Mouse (Mus musculus) cerebellum, adult 11-12 months (tissue): ENCODE measurements around the gene Mamstr.

Experiments used
- DNase-seq: peaks from one replicate; pipeline ENCODE4 v3.0.0; 2022

Mamstr gene

DNA sequence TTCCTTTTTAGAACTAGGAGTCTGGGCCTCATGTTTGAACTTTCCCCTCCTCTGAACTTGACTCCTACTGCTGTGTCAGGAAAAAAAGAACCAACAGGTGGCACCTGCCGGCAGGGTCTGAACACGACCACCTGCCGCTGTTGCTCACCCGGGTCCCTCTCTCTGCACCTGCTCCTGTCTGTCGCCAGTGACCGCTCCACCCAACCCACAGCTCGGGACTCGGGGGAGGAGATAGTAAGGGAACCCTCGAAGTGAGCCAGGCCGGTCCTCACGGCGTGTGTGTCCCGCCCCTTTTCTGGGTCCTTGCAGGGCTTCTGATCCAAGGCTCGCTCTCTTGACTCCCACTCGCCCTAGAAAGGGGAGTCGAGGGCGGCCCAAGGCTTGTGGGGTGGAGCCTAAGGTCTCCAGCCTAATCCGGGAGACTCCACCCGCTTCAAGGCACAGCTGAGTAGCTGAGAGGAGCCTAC is at the start of gene Mamstr:
TSS of gene Mamstr (plus strand) at position 417 of the 467 bp plus-strand sequence.
- peak; percentile 79 for DNase-seq

DNA sequence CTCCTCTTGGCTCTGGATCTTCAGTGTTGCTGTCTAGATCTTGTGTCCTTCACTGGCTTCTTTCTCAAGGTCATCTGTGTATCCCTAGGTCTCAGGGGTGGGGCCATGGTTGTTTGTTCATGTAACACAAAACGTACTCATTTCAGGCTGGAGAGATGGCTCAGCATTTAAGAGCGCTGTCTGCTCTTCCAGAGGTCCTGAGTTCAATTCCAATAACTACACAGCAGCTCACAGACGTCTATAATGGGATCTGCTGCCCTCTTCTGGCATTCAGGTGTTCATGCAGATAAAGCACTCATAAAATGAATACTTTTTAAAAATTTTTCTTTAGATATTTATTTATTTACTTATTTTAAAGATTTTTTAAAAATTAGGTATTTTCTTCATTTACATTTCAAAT is 48.9 kb upstream of the Mamstr start:
- no peak for DNase-seq

DNA sequence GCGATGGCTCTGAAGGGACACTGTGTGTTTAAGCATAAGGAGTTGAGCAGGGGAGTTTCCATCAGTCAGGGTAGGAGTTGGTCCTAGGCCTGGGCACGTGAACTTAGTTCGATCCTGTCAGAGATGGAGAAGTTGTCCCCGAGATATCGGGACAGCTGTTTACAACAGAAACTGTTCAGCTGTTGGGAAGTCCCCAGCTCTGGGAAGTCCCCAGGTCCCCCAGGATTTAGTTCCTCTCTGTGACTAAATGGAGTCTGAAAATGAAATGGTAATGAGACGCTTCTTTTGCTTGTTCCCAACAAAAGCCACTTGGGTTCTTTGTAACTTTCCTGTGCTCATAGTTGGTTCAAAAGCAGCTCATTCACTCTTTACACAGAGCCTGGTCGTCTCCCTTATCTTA is 47.9 kb upstream of the Mamstr start:
- no peak for DNase-seq

DNA sequence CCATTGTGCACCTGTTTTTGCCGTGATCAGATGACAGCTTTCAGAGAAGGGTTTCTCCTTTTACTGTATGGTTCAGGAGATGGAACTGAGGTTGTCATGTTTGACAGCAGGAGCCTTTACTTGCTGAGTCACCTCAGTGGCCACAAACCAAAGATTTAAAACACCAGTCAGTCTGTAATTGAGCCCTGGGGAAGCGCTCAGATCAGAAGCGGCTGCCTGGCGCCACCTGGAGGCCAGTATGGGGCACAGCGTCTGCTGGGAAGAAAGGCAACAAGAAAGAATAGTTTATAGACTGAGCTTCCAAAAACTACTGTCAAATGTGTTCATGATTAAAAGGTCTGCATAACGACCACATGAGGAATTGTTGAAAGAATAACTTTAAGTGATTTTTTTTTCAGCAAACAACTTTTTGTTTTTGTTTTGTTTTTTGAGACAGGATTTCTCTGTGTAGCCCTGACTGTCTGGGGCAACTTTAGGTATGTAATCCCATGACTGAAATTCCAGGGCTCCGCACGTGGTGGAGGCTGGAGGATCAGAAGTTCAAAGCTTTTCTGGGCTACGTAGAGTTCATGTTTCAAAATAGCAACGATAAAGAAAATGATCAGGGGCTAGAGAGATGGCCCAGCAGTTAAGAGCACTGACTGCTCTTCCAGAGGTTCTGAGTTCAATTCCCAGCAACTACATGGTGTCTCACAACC is 46.5 kb upstream of the Mamstr start:
- peak; percentile 59 for DNase-seq

DNA sequence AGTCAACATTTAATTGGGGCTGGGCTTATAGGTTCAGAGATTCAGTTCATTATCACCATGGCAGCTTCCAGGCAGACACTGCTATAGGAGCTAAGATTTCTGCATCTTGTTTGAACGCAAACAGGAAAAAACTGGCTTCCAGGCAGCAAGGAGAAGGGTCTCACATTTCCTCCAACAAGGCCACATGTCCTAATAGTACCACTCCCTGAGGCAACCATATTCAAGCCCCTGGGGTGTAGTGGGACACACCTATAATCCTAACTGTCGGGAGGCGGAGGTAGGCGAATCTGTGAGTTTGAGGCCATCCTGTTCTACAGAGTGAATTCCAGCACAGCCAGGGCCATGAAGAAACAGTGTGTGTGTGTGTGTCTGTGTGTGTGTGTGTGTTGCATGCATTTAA is 44.6 kb upstream of the Mamstr start:
- no peak for DNase-seq

DNA sequence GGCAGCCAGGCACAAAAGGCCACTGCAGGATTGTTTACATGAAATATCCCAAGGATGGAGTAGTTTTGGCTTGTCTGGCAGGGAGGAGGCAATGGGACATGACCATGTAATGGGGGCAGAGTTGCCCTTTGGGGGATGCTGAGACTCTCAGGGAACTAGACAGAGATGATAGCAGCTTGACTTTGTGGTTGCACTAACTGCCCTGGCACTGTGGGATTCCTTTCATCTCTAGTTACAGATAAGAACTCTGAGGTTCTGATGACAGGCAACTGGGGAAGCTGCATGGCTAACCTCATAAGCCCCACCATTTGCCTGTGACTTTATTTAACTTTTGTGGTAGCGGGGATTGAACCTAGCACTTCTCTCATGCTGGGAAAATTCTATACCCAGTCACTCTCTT is 43.7 kb upstream of the Mamstr start:
- no peak for DNase-seq

DNA sequence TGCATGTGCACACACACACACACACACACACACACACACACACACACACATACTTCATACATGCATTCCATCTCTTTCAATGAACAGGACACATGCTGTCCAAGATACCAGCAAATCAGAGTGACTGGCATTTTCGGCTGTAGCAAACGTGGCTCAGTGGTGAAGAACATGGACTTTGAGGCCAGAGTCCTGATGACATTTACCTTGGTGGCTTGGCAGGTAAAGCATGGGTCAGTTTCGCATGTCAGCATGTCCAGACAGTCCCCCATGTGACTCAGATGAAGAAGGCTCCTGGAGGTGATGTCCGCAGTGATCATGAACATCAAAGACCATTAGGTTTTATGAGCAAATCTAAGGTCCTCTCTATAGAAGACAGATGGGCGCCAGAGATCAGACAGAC is 42.8 kb upstream of the Mamstr start:
- no peak for DNase-seq

DNA sequence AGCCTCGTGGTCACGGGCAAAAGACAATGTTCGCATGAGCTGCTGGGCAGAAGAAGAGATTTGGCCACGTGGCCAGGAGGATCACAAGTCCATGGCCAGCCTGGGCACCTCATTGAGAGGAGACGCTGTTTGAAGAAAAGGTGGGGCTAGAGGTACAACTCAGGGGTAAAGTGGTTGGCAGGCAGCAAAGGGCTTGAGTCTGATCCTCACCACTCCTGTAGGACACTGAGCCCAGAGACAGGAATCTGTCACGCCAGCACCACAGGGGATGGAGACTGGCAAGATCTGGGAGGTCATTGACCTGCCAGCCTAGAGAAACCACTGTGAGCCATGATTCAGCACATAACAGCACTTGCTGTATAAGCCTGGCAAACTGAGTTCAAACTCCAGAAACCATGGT is 42.2 kb upstream of the Mamstr start:
- DNase-seq: no peak

DNA sequence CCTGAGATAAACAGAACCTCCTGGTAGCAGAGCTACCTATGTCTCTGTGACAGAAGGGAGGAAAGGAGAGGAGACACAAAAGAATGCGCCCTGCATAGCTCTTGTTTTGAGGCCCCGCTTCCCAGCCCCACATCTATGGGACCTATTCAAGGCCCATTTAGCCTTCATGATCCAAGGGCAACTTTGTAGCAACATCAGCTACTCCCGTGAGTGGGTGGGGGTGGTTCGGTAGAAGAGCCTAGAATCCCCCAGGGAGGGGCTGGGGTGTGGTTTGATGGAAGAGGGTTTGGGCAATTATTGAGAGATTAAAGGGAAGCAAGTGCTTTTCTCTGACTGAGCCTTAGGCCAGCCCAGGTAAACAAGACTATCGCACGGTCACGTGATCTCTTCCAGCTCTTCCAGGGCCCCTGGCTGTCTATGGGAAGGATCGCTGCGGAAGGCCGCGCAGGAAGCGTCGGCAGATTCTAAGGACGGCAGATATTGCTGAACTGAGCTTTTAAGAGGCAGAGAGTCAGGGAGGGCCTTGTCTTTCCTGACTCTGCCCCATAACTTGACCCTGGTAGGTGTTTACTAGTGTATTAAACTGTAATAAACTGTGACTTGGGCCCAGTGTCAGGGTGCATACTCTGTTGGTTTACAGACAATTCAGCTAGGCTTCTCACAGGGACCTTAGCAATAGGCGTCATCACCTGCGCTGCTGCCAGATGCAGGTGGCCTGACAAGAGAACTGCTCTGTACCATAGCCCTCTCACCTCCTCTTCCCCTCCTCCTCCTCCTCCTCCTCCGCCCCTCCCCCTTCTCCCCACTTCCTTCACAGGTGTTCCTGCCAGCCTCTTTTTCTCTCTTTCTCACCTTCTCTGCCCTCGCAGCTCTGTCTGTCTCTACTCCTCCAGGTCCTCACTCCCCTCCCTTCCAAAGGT is 40.6 kb upstream of the Mamstr start:
- DNase-seq: no peak

DNA sequence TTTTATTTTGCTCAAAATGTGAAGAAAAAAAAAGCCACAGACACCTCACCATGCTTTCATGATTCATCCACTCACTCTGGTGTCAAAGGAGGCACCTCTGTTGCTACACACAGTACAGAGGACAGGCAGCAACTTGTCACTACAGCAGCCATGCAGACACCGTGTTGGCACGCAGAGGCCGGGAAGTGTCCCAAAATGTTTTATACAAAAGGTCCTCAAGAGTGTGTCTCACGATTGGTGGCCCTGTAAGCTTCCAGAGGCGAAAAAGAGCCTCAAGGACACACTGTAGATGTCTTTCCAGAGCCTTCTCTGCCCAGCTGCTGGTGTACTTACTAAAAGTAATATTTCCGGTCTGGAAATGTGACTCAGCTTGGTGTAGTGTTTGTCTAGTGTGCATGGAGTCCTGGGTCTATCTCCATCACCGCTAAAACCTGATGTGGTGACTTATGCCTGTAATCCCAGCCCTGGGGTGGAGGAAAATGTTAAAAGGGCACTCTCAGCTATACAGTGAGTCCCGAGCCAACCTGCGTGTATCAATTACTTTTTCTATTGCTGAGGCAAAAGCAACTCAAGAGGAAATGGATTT is 34.0 kb upstream of the Mamstr start:
- DNase-seq: no peak

DNA sequence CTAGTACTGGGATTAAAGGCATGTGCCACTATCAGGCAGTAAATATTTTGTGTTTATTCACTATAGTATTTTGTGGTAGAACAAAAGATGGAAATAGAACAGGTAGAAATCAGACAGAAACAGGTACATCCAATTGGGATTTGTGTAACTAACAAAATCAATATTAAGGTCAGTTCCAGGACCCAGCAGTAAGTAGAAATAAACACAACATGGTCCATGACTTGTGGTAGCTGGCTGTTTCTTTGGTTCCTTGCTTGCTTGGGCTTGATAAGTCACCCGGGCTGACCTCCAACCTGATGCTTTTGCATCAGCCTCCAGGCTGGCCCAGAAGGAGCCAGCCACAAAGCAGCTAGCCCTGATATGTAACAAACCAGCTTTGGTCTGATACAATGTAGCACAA is 30.3 kb upstream of the Mamstr start:
- DNase-seq: no peak

DNA sequence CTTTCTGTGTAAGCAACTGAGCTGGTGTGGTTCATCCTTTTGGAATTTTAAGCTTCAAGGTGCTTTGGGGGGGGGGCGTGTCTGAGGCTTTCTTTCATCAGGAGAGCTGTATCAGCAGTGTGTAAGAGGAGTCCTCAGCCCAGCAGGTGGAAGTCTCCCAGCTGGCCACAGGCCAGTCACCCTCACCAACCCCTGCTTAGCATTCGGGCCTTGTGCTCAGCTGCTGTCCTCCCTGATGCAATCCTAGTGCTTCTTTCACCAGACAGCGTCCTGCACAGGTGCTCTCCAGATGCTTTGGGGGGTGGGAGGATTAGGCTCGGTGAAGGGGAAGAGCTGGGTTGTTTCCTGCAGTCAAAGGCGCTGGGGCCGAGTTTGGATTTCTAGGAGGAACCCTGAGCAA is 23.5 kb upstream of the Mamstr start:
- no peak for DNase-seq

DNA sequence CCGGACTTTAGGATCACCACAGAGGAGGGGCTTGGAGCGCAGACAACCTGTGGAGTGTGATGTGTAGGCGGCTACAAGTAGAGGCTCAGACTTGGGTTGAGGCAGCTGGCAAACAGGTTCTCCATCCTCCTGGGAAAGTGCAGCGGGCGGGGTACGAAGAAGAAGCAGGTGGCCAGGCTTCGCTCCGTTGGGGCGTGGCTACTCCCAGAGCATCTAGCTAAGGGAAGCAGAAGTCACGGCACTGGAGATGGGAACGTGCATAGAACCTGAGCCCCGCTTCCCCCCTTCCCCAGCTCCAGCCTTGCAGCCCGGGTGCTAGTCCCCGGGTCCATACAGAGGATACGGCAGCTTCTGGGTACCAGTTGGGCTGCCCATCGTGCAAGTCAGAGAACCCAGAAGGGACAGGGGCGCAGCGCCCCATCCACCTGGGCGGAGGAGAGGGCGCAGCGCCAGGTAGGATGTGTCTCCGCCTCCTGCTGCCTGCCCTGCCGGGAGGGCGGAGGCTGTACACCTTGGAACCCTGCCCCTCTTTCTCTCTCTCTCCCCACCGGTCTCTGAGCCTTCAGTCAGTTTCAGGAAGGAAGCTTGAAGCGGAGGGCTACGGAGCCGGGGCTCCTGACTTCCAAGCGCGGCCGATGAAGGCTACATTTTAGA is 22.6 kb upstream of the Mamstr start, which contains the start of gene Fut1:
TSS of gene Fut1 (plus strand) at position 248 of the 654 bp plus-strand sequence.
- DNase-seq: no peak

DNA sequence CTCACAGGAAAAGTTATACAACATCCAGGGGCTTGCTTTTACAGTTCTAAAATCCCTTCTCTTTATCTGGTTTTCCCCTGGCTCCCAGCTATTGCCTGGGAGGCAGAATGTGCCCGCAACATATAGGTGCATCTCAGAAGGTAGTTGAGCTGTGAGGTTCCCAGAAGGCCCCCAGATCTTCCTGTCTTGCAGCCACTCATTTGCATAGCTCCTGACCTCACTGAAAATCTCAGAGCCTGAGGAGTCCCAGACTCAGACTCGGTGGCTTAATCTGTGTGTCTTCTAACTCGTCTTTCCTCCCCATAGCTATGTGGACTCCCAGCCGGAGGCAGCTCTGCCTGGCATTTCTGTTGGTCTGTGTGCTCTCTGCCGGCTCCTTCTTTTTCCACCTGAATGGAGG is 21.5 kb upstream of the Mamstr start:
- no peak for DNase-seq

DNA sequence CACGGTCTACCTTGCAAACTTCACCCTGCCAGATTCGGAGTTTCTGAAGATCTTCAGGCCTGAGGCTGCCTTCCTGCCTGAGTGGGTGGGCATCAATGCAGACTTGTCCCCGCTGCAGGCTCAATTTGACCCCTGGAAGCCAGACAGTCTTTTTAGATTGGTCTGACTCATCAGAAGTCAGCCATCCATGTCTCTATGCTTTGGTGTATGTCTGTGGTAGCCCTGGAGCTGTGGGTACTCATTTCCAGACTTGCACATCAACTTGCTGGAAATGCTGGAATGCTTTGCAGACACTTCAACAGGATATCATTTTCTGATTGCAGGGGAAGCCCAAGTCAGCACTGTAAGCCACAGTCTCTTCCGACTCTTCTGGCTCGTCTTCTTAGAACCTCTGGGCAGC is 20.2 kb upstream of the Mamstr start:
- no peak for DNase-seq

DNA sequence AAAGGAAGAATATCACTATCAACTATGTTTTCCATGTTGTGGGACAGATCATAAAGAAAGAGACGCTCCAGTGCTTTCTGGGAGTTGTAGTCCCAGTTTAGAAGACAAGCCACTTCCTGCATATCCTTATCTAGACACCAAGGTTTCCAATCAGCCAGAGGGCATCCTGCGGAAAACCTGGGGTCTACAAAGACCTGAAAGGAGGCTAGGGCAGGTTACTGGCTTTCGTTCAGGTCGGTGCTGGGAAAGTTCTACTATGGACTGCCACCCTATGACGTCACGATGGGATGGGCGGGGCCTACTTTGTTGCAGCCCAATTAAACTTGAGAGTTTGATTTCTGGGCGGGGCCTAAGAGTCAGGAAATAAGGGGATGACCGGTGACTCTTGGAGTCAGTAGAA is 18.3 kb upstream of the Mamstr start, which contains the start of gene Izumo1:
TSS of gene Izumo1 (plus strand) at position 369 of the 400 bp plus-strand sequence.
- DNase-seq: no peak

DNA sequence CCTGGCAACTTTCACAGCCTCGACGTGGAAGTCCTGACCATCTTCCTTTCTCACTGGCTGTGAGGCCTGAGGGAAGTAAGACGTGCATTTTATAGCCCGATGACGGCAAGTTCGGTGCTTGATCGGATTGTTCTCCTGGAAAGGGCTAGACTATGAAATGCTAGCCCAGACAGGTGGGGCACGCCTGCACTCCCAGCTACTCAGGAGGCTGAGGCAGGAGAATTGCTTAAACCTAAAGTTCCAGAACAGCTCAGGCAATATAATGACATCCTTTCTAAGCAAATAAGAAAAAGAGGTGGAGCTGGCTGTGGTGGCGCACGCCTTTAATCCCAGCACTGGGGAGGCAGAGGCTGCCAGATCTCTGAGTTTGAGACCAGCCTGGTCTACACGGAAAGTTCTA is 16.3 kb upstream of the Mamstr start:
- no peak for DNase-seq

DNA sequence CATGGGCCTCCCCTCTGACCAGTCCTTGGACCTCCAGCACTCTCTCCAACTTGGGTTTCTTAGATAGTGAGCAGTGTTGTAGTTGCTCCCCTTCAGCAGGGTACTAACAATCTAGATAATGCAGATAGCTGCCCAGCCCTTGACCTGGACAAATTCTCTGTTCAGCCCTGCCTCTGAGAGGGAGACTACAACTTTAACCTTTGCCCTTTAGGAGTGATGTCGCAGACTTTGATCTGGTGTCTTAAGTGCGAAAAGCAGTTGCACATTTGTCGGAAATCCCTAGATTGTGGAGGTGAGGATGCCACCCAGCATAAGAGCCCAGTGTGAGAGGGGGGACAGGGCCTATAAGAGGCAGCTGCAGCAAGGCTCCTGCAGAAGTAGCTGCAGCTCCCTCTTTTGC is 15.1 kb upstream of the Mamstr start:
- DNase-seq: no peak

DNA sequence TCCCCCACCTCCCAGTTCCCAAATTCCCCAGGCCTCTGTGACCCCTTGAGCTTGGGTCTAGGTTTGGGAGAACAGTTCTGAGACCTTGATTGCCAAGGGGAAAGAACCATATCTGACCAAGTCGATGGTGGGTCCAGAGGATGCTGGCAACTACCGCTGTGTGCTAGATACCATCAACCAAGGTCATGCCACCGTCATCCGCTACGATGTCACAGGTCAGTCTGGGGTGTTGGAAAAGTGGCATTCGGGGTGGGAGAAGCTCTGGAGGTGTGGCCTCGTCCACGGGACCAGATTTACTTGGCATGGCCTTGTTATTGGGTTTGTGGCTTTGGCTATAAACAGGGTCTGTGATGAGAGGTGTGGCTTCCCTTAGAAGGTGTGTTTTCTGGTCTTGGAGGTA is 14.3 kb upstream of the Mamstr start:
- no peak for DNase-seq

DNA sequence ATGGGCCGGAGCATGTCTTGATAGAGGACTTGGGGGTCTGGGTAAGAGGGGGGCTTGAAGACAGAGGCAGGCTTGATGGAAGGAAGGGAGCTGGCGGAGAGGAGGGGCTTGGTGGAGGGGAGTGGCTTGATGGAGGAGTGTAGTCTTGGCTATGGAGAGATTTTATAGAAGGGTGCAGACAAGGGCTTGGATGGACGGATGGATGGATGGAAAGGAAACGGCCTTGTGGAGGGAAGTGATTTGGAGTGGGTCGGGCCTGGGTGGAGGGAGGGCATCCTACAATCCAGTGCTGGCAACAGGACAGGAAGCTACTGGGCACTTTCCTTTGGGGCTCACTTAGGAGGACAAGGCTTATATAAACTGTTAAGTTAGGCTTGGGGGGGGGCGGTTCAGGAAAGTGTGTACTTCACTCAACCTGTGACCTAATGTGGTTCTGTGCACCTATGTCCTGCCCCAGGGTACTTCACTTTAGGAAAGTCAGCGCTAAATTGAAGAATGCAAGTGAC is 13.2 kb upstream of the Mamstr start:
- no peak for DNase-seq

DNA sequence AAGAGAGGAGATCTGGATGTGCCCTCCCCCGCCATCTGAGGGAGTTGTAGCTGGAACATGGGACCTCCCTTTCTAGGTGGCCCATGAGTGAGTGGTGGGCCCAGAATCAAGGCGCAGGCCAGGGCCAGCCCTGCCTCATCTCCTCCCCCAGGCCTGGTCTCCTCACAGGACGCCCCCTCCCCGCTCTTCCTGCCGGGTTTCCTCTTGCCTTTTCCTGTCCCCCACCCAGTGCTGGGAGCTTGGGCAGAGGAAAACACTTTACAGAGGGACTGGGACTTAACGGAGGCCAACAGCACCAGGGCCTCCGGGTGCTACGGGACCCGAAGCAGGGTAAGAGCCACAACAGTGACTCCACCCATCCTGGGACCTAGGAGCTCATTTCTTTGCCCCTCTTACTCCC is 12.5 kb upstream of the Mamstr start, which contains the start of gene Rasip1:
TSS of gene Rasip1 (plus strand) at position 228 of the 400 bp plus-strand sequence.
- DNase-seq: no peak

DNA sequence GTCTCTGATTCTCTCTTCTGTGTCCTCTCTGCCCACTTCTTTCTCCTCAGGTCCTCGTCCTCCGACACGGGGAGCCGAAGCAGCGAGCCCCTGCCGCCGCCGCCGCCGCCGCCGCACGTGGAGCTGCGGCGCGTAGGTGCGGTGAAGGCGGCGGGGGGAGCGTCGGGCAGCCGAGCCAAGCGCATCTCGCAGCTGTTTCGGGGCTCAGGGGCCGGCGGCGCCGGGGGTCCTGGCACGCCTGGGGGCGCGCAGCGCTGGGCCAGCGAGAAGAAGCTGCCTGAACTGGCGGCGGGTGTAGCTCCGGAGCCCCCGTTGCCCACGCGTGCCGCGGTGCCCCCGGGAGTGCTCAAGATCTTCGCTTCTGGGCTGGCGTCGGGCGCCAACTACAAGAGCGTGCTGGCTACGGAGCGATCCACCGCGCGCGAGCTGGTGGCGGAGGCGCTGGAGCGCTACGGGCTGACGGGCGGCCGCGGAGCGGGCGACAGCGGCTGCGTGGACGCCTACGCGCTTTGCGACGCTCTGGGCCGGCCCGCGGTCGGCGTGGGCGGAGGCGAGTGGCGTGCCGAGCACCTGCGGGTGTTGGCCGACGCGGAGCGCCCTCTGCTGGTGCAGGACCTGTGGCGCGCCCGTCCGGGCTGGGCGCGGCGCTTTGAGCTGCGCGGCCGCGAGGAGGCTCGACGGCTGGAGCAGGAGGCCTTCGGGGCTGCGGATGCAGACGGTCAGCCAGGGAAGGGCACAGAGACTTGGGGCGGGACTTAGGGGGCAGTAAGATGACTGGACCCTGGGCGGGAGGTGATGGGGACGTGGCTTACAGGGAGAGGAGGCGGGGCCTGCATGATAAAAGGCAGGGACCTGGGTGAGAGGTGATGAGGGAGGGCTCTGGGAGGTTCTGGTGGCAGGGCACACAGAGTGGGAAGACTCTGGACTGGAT is 11.1 kb upstream of the Mamstr start:
- peak; percentile 93 for DNase-seq
